Mouse (Mus musculus) brain, embryonic 14.5 days (tissue): Measurements from ENCODE around the gene Ccndbp1. TPM values are rescaled to one million over a fixed set of nuclear protein-coding genes. Genes with fewer than 3 reads are reported as not detected.

Source experiments
- DNase-seq: peaks from one replicate; pipeline ENCODE4 v3.0.0-alpha.2; 2011; ENCODE audit warnings: low read depth
- CTCF ChIP-seq: fragments of 200-500 bp; IDR thresholded peaks from 2 replicates; pipeline ENCODE4 v1.5.1; 2012; ENCODE audit warnings: inconsistent platforms, mild to moderate bottlenecking, moderate library complexity, borderline replicate concordance; ENCODE audit not compliant: insufficient read depth, insufficient read length; ENCODE audit errors: extremely low read depth
- POLR2A ChIP-seq: fragments of 200-500 bp; IDR thresholded peaks from 2 replicates; pipeline ENCODE4 v1.6.1; 2012; ENCODE audit warnings: mild to moderate bottlenecking, inconsistent platforms, borderline replicate concordance; ENCODE audit not compliant: poor library complexity, insufficient read depth, insufficient read length, severe bottlenecking; ENCODE audit errors: extremely low read depth
- polyA plus RNA-seq: library from polyadenylated mRNA; depleted of rRNA; stranded (reverse); fragments of >200 nt; gene quantifications from 2 replicates; pipeline ENCODE4 v1.2.3, GENCODE M21; 2012; rRNA removed

Gene Ccndbp1
- polyA plus RNA-seq, 1 experiment = 69.0 TPM

- TF ChIP-seq POLR2A = no peak
- TF ChIP-seq CTCF = peak; percentile 55; the same call in 1 of the 2 replicates
- DNase-seq = peak; percentile 56
These were observed 32.9 kb downstream of the Ccndbp1 start for GRCm38 (mm10) chr2:121041098-121041497.

GRCm38 (mm10) chr2:121045653-121046052 lies 37.5 kb downstream of the Ccndbp1 start:
- no peak for TF ChIP-seq POLR2A
- no peak for TF ChIP-seq CTCF
- DNase-seq = no peak

GRCm38 (mm10) chr2:121052176-121052575 lies 44.0 kb downstream of the Ccndbp1 start:
- no peak for TF ChIP-seq CTCF
- no peak for TF ChIP-seq POLR2A
- no peak for DNase-seq

GRCm38 (mm10) chr2:121054060-121054459 lies 45.9 kb downstream of the Ccndbp1 start:
- no peak for DNase-seq
- TF ChIP-seq CTCF = no peak
- TF ChIP-seq POLR2A = no peak

- no peak for DNase-seq
- TF ChIP-seq CTCF (no peak), POLR2A (no peak)
These were observed 47.7 kb downstream of the Ccndbp1 start for GRCm38 (mm10) chr2:121055915-121056314.

GRCm38 (mm10) chr2:121057997-121058396 lies 49.8 kb downstream of the Ccndbp1 start:
- TF ChIP-seq POLR2A (no peak), CTCF (no peak)
- DNase-seq = no peak

GRCm38 (mm10) chr2:121061315-121061714 lies 53.1 kb downstream of the Ccndbp1 start:
- TF ChIP-seq CTCF = no peak
- TF ChIP-seq POLR2A = no peak
- DNase-seq = no peak

Other genes starting within 250 kb of the Ccndbp1 start
- gene Cdan1, start 158.3 kb upstream of the Ccndbp1 start, polyA plus RNA-seq = 32.9 and 37.8 TPM in 2 replicates
- 18.7 and 25.1 TPM in 2 replicates for gene Ttbk2, start 157.8 kb upstream of the Ccndbp1 start, polyA plus RNA-seq
- 26.7 and 31.0 TPM in 2 replicates for gene Ubr1, start 37.7 kb upstream of the Ccndbp1 start, polyA plus RNA-seq
- 13.5 and 14.0 TPM in 2 replicates for gene Tmem62, start 31.4 kb upstream of the Ccndbp1 start, polyA plus RNA-seq
- 0.19 and 0.75 TPM in 2 replicates for gene Epb42, start 28.7 kb downstream of the Ccndbp1 start, polyA plus RNA-seq
- 0.05 TPM in 1 of 2 replicates, not detected in the other for gene Tgm5, start 77.4 kb downstream of the Ccndbp1 start, polyA plus RNA-seq
- gene Tgm7, start 101.4 kb downstream of the Ccndbp1 start, polyA plus RNA-seq = 0.04 and 0.05 TPM in 2 replicates
- 22.8 and 24.2 TPM in 2 replicates for gene Adal, start 132.0 kb downstream of the Ccndbp1 start, polyA plus RNA-seq
- gene Lcmt2, start 132.2 kb downstream of the Ccndbp1 start, polyA plus RNA-seq = 11.5 and 12.9 TPM in 2 replicates
- 50.9 and 67.7 TPM in 2 replicates for gene Tubgcp4, start 162.3 kb downstream of the Ccndbp1 start, polyA plus RNA-seq
- gene Zscan29, start 162.7 kb downstream of the Ccndbp1 start, polyA plus RNA-seq = 4.9 and 6.3 TPM in 2 replicates